Mouse (Mus musculus): ENCODE measurements around the gene Kmt5b. TPM values are rescaled to one million over a fixed set of nuclear protein-coding genes. Genes with fewer than 3 reads are reported as not detected.
A peak's percentile ranks its signal among the peaks of the same experiment; 100 is the strongest.

The Kmt5b gene
- polyA plus RNA-seq, 1 experiment from 2014 or later = 20.0 TPM

DNA sequence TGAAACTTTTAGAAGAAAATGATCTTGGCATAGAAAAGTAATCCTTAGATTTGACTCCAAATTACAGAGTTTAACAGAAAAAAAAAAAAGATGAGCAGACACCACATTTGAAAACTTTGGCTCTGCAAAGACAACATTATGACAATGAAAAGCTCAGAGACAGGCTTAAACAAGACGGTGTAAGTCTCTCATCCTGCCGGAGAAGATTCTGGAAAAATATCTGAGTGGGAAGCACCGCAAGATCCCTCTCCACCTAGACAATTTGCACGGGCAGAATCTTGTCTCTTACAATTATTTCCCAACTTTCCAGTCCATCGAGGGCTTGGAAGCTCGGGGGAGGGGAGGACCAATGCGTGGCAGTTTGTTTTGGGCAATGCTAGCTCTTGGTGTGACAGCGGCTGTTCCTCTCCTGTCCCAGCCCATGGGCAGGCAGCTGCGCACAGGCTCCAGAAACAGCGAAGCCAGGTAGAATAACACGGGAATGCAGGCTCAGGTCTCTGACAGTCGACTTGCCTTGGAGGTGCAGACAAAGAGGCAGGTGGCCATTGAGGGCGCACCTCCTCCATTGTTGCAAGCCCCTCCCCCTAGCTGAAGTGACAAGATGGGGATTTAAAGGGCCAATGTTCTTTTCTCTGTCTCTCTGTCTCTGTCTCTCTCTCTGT, 23.2 kb upstream of the Kmt5b start:
- 2% methylated on average over 13 of the region's 13 CpGs for WGBS
- peak; percentile 33; the same call in 1 of the 2 replicates for TF ChIP-seq CTCF (IDR thresholded peaks at IDR 0.05; ENCODE audit: low read depth)
- ATAC-seq (replicated peaks; ENCODE audit: low FRiP score, low read depth) (peak; percentile 69), DNase-seq (ENCODE audit: low spot score) (peak; percentile 73)
- no peaks in the 10 kb centered on the region for H3K4me1 ChIP-seq (replicated peaks; ENCODE audit: insufficient read depth, low read length)
- H3K9ac ChIP-seq (ENCODE audit: low read depth, low read length) = peak overlapping the region; percentile 46; the same call in 1 of the 2 replicates
- no peaks in the 10 kb centered on the region for H3K27me3 ChIP-seq (ENCODE audit: insufficient read depth, low read length)
- H3K4me2 ChIP-seq (ENCODE audit: low read length) = peak overlapping the region; percentile 64
- no peaks in the 10 kb centered on the region for H3K36me3 ChIP-seq (ENCODE audit: insufficient read depth, low read length)
- H3K4me3 ChIP-seq (replicated peaks; ENCODE audit: low read depth, low read length) = peak overlapping the region; percentile 42
- peak overlapping the region; percentile 57 for H3K27ac ChIP-seq
- H3K9me3 ChIP-seq (replicated peaks; ENCODE audit: low read length) = no peaks in the 10 kb centered on the region; the same call in 1 of the 2 replicates

DNA sequence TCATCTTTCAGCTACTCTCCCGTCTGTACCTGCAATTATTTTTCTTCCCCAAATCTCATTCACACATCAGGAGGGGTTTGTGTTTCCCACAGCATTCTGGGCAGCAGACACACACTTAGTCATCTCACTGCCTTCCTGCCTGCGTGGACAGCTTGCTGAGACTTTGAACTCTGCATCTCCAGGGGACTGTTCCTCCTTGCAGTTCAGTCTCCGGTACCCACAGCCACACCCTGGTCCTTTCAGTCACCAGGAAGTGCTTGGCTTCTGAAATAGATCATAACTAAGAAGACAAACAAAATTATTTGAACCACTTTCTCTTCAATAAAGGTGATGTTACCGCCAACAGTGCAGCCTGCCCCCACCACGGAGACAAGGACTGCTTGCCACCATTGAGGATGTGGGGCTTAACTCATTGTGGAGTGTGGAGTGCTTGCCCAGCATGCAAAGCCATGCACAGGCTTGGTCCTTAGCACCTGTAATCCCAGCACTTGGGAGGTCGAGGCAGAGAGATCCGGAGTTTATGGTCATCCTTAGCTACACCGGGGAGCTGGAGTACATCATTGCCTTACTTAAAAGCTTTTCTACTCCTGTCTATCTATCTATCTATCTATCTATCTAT, 14.5 kb upstream of the Kmt5b start:
- Histone ChIP-seq H3K4me3 (replicated peaks; ENCODE audit: low read depth, low read length) (no peak overlapping the region), H3K36me3 (ENCODE audit: insufficient read depth, low read length) (no peaks in the 10 kb centered on the region), H3K27me3 (ENCODE audit: insufficient read depth, low read length) (no peaks in the 10 kb centered on the region), H3K4me2 (ENCODE audit: low read length) (no peak overlapping the region), H3K9me3 (replicated peaks; ENCODE audit: low read length) (no peaks in the 10 kb centered on the region; the same call in 1 of the 2 replicates), H3K4me1 (replicated peaks; ENCODE audit: insufficient read depth, low read length) (no peaks in the 10 kb centered on the region), H3K9ac (ENCODE audit: low read depth, low read length) (no peak overlapping the region), H3K27ac (no peak overlapping the region)
- no peak for TF ChIP-seq CTCF (IDR thresholded peaks at IDR 0.05; ENCODE audit: low read depth)
- WGBS = 41% methylated on average over 8 of the region's 8 CpGs
- ATAC-seq (replicated peaks; ENCODE audit: low FRiP score, low read depth) = no peak
- DNase-seq (ENCODE audit: low spot score) = no peak

DNA sequence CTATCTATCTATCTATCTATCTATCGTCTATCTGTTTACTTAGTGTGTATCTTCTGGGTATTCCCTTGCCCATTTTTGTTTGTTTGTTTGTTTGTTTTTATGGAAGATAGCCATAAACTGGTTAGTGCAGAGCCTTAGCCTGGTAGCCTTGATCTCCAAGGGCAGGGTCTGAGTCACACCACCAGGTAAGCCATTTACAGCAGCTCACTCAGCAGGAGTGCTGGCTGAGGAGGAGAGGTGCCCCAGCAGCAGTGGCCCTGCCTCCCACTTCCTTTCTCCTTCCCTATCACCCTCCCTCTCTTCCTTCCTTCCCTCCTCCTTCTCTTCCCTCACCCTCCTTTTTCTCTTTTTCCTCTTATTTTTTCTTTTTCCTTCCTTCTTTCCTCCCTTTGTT, 14.0 kb upstream of the Kmt5b start:
- DNase-seq (ENCODE audit: low spot score) (no peak), ATAC-seq (replicated peaks; ENCODE audit: low FRiP score, low read depth) (no peak)
- TF ChIP-seq CTCF (IDR thresholded peaks at IDR 0.05; ENCODE audit: low read depth) = no peak
- Histone ChIP-seq H3K27me3 (ENCODE audit: insufficient read depth, low read length) (no peaks in the 10 kb centered on the region), H3K27ac (no peak overlapping the region), H3K4me3 (replicated peaks; ENCODE audit: low read depth, low read length) (no peak overlapping the region), H3K36me3 (ENCODE audit: insufficient read depth, low read length) (no peaks in the 10 kb centered on the region), H3K9ac (ENCODE audit: low read depth, low read length) (no peak overlapping the region), H3K4me2 (ENCODE audit: low read length) (no peak overlapping the region), H3K9me3 (replicated peaks; ENCODE audit: low read length) (no peaks in the 10 kb centered on the region; the same call in 1 of the 2 replicates), H3K4me1 (replicated peaks; ENCODE audit: insufficient read depth, low read length) (no peaks in the 10 kb centered on the region)
- WGBS = 79% methylated on average over 1 of the region's 1 CpGs

DNA sequence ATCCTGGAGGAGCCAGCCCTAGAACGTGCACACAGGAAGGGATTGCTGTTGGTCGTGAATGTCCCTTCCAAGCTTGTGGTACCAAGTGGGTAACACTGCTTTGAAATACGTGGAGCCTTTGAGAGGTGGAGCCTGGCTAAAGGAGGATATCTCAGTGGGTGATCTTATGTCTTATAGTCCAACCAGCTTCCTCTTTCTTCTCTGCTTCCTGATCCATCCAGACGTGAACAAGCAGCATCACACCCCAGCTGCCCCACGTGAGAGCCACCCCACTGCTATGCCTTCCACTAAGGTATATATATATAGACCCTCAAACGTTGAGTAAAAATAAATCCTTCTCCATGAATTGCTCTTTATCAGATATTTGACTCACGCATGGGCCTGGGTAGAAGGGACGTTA, 13.5 kb upstream of the Kmt5b start:
- Histone ChIP-seq H3K36me3 (ENCODE audit: insufficient read depth, low read length) (no peaks in the 10 kb centered on the region), H3K4me1 (replicated peaks; ENCODE audit: insufficient read depth, low read length) (no peaks in the 10 kb centered on the region), H3K9ac (ENCODE audit: low read depth, low read length) (no peak overlapping the region), H3K9me3 (replicated peaks; ENCODE audit: low read length) (no peaks in the 10 kb centered on the region), H3K27ac (no peak overlapping the region), H3K27me3 (ENCODE audit: insufficient read depth, low read length) (no peaks in the 10 kb centered on the region), H3K4me2 (ENCODE audit: low read length) (no peak overlapping the region), H3K4me3 (replicated peaks; ENCODE audit: low read depth, low read length) (no peak overlapping the region)
- WGBS = 43% methylated on average over 8 of the region's 8 CpGs
- DNase-seq (ENCODE audit: low spot score) (no peak), ATAC-seq (replicated peaks; ENCODE audit: low FRiP score, low read depth) (no peak)
- TF ChIP-seq CTCF (IDR thresholded peaks at IDR 0.05; ENCODE audit: low read depth) = no peak

DNA sequence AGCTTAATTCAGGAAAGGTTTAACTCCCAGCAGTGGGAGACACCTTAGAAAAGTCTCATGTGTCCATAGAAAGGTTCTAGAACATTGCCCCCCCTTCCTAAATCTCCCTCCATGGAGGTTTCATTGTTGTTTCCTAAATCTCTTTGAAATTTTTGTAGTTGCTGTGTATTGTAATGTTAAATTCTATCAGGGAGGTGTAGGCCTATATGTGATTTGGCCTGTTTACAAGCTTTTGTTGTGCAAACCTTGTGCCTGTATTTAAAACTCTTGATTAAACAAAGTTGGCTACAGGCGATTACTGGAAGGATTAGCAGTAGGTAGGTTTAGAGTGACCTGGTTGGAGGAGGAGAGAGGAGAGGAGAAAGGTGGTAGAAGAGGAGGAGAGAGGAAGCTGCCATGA, 9.4 kb upstream of the Kmt5b start:
- H3K27me3 ChIP-seq (ENCODE audit: insufficient read depth, low read length) = no peaks in the 10 kb centered on the region
- 65% methylated on average over 1 of the region's 1 CpGs for WGBS

DNA sequence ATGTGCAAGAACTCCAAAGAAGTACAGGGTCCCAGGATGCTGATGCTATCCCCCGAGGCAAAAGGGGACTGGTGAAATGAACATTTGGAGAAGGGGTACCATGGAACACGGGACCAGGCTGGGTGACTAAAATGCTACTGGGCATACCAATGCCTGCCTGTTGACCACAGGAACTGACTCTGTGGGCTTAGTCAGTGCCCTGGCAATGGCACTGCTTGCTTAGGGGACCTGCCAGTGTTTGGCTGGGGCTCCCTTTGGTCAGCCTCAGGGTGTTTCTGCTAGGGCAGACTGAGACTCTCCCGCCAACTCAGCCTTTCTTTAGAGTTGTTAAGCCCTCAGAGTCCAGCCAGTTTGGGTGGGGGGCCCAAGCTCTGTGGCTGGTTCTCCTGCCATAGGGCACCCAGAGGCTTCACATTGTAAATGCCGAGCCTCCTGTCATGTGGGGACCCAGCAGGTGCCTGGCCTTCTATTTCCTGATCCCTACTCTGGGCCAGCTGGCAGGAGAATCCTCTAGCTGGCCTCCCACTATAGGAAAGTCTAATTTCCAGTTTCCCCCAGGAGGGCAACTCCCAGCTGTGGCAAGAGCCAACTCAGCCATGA, 1.9 kb upstream of the Kmt5b start:
- Histone ChIP-seq H3K27ac (no peak overlapping the region), H3K4me2 (ENCODE audit: low read length) (no peak overlapping the region), H3K4me3 (replicated peaks; ENCODE audit: low read depth, low read length) (no peak overlapping the region), H3K27me3 (ENCODE audit: insufficient read depth, low read length) (no peaks in the 10 kb centered on the region), H3K4me1 (replicated peaks; ENCODE audit: insufficient read depth, low read length) (peaks cover 4% of the 10 kb centered on the region; the same call in 1 of the 2 replicates), H3K36me3 (ENCODE audit: insufficient read depth, low read length) (no peaks in the 10 kb centered on the region), H3K9ac (ENCODE audit: low read depth, low read length) (no peak overlapping the region), H3K9me3 (replicated peaks; ENCODE audit: low read length) (no peaks in the 10 kb centered on the region)
- TF ChIP-seq CTCF (IDR thresholded peaks at IDR 0.05; ENCODE audit: low read depth) = no peak
- DNase-seq (ENCODE audit: low spot score) (no peak), ATAC-seq (replicated peaks; ENCODE audit: low FRiP score, low read depth) (no peak)
- 80% methylated on average over 4 of the region's 4 CpGs for WGBS

More for the DNA sequence above, 9.4 kb upstream of the Kmt5b start:
- no peak for TF ChIP-seq CTCF (IDR thresholded peaks at IDR 0.05; ENCODE audit: low read depth)
- Histone ChIP-seq H3K27ac (no peak overlapping the region), H3K4me2 (ENCODE audit: low read length) (no peak overlapping the region), H3K9ac (ENCODE audit: low read depth, low read length) (no peak overlapping the region), H3K9me3 (replicated peaks; ENCODE audit: low read length) (no peaks in the 10 kb centered on the region), H3K4me1 (replicated peaks; ENCODE audit: insufficient read depth, low read length) (no peaks in the 10 kb centered on the region), H3K36me3 (ENCODE audit: insufficient read depth, low read length) (no peaks in the 10 kb centered on the region), H3K4me3 (replicated peaks; ENCODE audit: low read depth, low read length) (no peak overlapping the region)
- DNase-seq (ENCODE audit: low spot score) = no peak
- ATAC-seq (replicated peaks; ENCODE audit: low FRiP score, low read depth) = no peak
